Mouse (Mus musculus) ES-Bruce4 (cell line): ENCODE data around the gene Nova1.

Experiments used
- CTCF ChIP-seq: IDR thresholded peaks from one replicate; pipeline ENCODE4 v1.8.1; 2011; ENCODE audit warnings: low read depth, low read length
- EP300 ChIP-seq: IDR thresholded peaks from 2 replicates; pipeline ENCODE4 v1.6.1; 2011; ENCODE audit warnings: low read depth, low read length; ENCODE audit not compliant: insufficient read depth

GRCm38 (mm10) chr12:46753096-46753495, 65.6 kb downstream of the Nova1 start:
- TF ChIP-seq EP300 (no peak), CTCF (no peak)
